Mouse (Mus musculus): ENCODE results near the gene Ppp1r14b. TPM values are rescaled to one million over a fixed set of nuclear protein-coding genes. Genes with fewer than 3 reads are reported as not detected.

Ppp1r14b gene
- polyA plus RNA-seq, 1 experiment from 2014 or later, result 224 TPM

DNA sequence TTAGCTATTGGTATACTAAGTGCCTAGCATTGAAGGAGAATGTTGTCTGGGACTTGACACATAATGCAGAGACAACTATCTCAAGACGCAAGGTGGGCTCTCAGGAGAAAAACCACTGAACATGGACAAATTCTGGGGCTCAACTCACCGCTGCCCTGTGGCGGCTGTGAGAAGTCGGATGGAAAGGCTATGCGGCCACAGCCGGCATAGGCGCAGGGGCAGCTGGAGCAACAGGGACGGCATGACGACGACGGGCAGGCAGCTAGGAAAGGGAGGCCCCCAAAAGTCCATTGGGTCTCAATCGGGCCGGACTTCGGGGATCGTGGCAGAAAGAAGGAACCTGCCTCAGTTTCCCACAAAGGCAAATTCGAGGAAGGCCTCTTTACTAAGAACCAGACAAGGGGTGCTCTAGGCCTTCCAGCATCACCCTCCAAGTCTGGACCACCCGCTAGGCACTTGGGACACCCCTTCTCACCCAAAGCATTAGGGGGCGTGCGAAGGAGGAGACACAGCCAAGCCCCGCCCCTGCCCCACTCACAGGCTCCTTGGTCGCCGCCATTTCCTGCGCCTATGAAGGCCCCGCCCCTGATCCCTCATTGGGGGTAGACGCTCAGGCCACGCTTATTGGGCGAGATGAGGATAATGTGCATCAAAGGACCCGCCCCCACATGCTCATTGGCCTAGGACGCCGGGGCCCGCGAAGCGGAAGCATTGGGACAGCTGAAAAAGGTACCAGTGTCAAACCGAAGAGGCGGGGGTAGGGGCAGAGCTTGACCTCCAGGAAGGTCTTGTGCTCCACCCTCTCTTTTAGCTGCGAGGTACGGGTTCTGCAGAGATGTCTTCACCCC is 17.5 kb downstream of the Ppp1r14b start, which contains the start of gene Dnajc4:
Gene Dnajc4, minus strand, starts transcription at position 562 of the 848 bp plus-strand sequence.
- no peaks in the 10 kb centered on the region for H3K36me3 ChIP-seq (ENCODE audit: insufficient read depth)
- ATAC-seq (ENCODE audit: insufficient read depth), result peak; percentile 92
- H3K4me2 ChIP-seq, result peak within 1 kb of the TSS; percentile 91
- peaks cover 18% of the 10 kb centered on the region for H3K4me1 ChIP-seq (ENCODE audit: insufficient read depth)
- H3K27me3 ChIP-seq (ENCODE audit: insufficient read depth, low read length), result 0 out of 2 replicates have a peak, but pooled peaks cover 2% of the 10 kb centered on the region
- peak within 1 kb of the TSS; percentile 66 for H3K9ac ChIP-seq
- H3K9me3 ChIP-seq (ENCODE audit: low read depth, low read length), result no peaks in the 10 kb centered on the region
- H3K4me3 ChIP-seq (ENCODE audit: low read depth, low read length), result peak within 1 kb of the TSS; percentile 58
- 1% methylated on average over 37 of the region's 37 CpGs for WGBS
- TF ChIP-seq CTCF (IDR thresholded peaks at IDR 0.05; ENCODE audit: low read depth), result peak; percentile 33
- DNase-seq, result peak; percentile 99
- peak within 1 kb of the TSS; percentile 69; the same call in 1 of the 2 replicates for H3K27ac ChIP-seq (ENCODE audit: low read depth)

DNA sequence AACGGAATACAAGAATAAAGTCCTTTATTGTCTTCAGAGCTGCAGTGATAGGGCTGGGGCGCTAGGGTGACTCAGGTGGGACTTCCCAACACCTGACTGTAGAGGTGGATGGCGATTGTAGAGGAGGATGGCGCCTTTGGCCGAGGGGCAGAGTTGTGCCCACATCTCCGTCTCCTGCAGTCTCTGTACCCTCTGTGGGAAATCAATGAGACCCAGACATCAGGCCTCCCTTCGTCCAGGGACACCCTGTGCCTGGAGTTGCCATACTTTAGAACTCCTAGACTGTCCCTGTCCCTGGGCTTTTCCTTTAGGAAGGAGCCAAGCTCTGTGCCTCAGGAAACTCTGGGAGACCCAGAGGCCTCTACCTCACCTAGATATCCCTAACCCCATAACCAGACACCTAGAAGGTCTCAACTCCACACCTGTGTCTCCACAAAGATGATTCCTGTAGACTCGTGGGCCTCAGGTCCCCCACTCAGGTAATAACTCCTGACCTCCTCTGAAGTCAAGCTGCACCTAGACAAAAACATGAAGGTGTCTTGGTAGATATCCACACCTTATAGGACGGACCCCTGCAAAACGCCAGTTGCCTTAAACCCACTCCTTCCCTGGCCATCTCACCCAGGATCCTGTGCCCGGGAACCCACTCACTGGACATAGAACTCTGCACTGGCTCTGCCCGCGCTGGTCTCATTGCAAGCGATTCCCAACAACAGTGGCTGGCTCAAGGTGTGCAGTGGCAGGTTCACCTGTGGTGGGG is 18.4 kb downstream of the Ppp1r14b start:
- peak overlapping the region; percentile 69; the same call in 1 of the 2 replicates for H3K27ac ChIP-seq (ENCODE audit: low read depth)
- WGBS, result 58% methylated on average over 14 of the region's 14 CpGs
- H3K9ac ChIP-seq, result peak overlapping the region; percentile 54

DNA sequence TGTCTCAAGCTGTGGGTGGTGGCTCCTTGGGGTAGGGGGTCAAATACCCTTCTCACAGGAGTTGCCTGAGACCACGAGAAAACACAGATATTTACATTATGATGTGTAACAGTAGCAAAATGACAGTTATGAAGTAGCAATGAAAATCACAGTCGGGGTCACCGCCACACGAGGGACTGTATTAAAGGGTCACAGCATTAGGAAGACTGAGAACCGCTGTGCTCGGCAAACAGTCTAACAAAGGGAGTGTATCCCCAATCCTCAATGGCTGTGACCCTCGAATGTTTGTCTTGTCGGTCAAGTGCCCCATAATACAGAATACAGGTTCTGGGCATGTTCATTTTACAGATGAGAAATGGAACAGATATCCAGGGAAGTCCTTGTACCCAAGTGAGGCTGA is 19.2 kb downstream of the Ppp1r14b start:
- H3K27me3 ChIP-seq (ENCODE audit: insufficient read depth, low read length), result 0 out of 2 replicates have a peak, but pooled peaks cover 2% of the 10 kb centered on the region
- no peak overlapping the region for H3K4me3 ChIP-seq (ENCODE audit: low read depth, low read length)
- H3K36me3 ChIP-seq (ENCODE audit: insufficient read depth), result peaks cover 6% of the 10 kb centered on the region
- ATAC-seq (ENCODE audit: insufficient read depth) (no peak), DNase-seq (no peak)
- WGBS, result 65% methylated on average over 8 of the region's 8 CpGs
- peaks cover 18% of the 10 kb centered on the region for H3K4me1 ChIP-seq (ENCODE audit: insufficient read depth)
- H3K4me2 ChIP-seq, result no peak overlapping the region
- H3K27ac ChIP-seq (ENCODE audit: low read depth), result no peak overlapping the region
- no peak overlapping the region for H3K9ac ChIP-seq
- TF ChIP-seq CTCF (IDR thresholded peaks at IDR 0.05; ENCODE audit: low read depth), result no peak
- H3K9me3 ChIP-seq (ENCODE audit: low read depth, low read length), result no peaks in the 10 kb centered on the region

More for the DNA sequence above, 18.4 kb downstream of the Ppp1r14b start:
- Histone ChIP-seq H3K36me3 (ENCODE audit: insufficient read depth) (no peaks in the 10 kb centered on the region), H3K4me2 (peak overlapping the region; percentile 91), H3K4me1 (ENCODE audit: insufficient read depth) (peaks cover 18% of the 10 kb centered on the region), H3K9me3 (ENCODE audit: low read depth, low read length) (no peaks in the 10 kb centered on the region), H3K4me3 (ENCODE audit: low read depth, low read length) (peak overlapping the region; percentile 58), H3K27me3 (ENCODE audit: insufficient read depth, low read length) (0 out of 2 replicates have a peak, but pooled peaks cover 2% of the 10 kb centered on the region)
- ATAC-seq (ENCODE audit: insufficient read depth) (no peak), DNase-seq (no peak)
- TF ChIP-seq CTCF (IDR thresholded peaks at IDR 0.05; ENCODE audit: low read depth), result peak; percentile 15; the same call in 1 of the 2 replicates

DNA sequence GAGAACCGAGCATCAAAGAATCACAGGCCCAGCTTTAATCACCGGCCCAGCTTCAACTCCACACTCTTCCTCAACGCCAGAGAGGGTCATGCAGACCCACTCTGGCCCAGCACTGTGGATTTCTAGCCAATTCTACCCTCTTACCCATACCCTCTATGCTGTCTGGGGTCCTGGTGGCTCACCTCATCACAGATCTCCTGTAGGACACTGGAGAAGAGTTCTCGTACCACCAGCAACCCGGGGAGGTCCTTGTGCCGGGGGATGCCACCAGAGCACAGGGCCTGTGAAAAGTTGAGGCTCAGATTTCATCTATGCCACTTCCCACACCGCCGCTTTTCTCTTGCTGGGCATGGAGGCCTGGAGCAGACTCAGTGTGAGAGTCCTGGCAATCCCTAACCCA is 19.7 kb downstream of the Ppp1r14b start:
- H3K9me3 ChIP-seq (ENCODE audit: low read depth, low read length), result no peaks in the 10 kb centered on the region
- 0 out of 2 replicates have a peak, but pooled peaks cover 2% of the 10 kb centered on the region for H3K27me3 ChIP-seq (ENCODE audit: insufficient read depth, low read length)
- peaks cover 11% of the 10 kb centered on the region for H3K36me3 ChIP-seq (ENCODE audit: insufficient read depth)
- no peak overlapping the region for H3K27ac ChIP-seq (ENCODE audit: low read depth)
- H3K9ac ChIP-seq, result no peak overlapping the region
- no peak for DNase-seq
- peak overlapping the region; percentile 92; the same call in 1 of the 2 replicates for H3K4me2 ChIP-seq
- H3K4me1 ChIP-seq (ENCODE audit: insufficient read depth), result peaks cover 18% of the 10 kb centered on the region
- no peak overlapping the region for H3K4me3 ChIP-seq (ENCODE audit: low read depth, low read length)
- no peak for ATAC-seq (ENCODE audit: insufficient read depth)
- 77% methylated on average over 8 of the region's 8 CpGs for WGBS
- no peak for TF ChIP-seq CTCF (IDR thresholded peaks at IDR 0.05; ENCODE audit: low read depth)

DNA sequence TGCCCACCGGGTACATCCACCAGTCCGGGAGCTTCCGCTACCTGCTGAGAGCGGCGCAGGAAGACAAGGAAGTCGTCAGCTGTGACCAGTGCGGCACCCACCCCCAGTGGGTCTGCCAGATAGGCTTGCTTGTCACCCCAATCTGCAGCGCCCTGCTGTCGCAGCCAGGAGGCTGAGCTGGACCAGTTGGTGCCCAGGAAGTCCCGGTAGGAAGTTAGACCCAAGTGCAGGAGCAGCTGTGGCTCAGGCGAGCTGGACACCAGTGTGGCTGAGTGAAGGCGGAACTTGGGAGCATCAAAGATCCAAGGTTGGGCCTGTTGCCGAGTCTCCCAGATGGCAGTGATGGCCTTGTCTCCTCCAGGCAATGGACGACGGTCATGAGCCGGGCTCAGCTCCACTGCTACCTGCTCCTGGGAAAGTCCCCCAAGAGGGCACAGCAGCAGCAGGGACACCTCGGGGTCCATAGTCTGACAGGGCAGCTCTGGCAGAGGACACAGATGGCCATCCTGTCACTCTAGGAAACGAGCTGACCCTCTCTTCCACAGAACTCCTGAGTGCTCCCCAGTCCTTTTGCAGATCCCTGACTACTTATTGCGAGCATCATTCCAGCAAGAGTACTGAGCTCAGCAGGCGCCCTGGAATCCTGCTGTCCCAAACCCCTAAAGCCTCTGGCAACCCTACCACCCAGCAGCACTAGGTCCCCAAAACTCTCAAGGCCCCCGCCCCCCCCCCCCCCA is 20.7 kb downstream of the Ppp1r14b start:
- Histone ChIP-seq H3K9ac (peak overlapping the region; percentile 68), H3K4me2 (peak overlapping the region; percentile 92), H3K36me3 (ENCODE audit: insufficient read depth) (peaks cover 20% of the 10 kb centered on the region), H3K9me3 (ENCODE audit: low read depth, low read length) (no peaks in the 10 kb centered on the region), H3K27ac (ENCODE audit: low read depth) (no peak overlapping the region), H3K4me1 (ENCODE audit: insufficient read depth) (peaks cover 18% of the 10 kb centered on the region), H3K27me3 (ENCODE audit: insufficient read depth, low read length) (0 out of 2 replicates have a peak, but pooled peaks cover 2% of the 10 kb centered on the region), H3K4me3 (ENCODE audit: low read depth, low read length) (peak overlapping the region; percentile 55)
- DNase-seq (no peak), ATAC-seq (ENCODE audit: insufficient read depth) (no peak)
- 39% methylated on average over 20 of the region's 21 CpGs for WGBS
- TF ChIP-seq CTCF (IDR thresholded peaks at IDR 0.05; ENCODE audit: low read depth), result no peak

DNA sequence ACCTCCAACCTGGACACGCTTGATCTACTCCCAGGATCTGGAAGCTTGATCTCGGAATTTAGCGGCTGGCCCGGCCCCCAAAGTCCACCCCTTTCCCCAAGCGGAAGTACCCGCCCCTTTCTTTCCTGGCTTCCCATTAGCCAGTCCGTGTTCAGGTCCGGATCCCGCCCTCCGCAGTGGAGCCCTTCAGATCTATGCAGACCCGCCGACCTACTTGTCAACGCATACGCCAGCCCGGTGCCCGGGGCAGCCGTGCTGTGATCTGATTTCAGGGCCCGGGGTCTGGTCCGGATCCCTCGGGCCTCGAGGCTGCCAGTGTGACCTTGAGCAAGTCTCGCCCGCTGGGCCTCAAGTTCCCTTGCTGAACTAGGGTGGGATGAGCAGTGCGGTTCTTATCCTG is 21.2 kb downstream of the Ppp1r14b start, which contains the start of the genes Nudt22 and Trpt1:
Gene Nudt22, minus strand, starts transcription at position 112 of the 400 bp plus-strand sequence.
Gene Trpt1, plus strand, starts transcription at position 126 of the 400 bp plus-strand sequence.
- Histone ChIP-seq H3K9me3 (ENCODE audit: low read depth, low read length) (no peaks in the 10 kb centered on the region), H3K4me3 (ENCODE audit: low read depth, low read length) (peak within 1 kb of the TSS; percentile 55), H3K4me1 (ENCODE audit: insufficient read depth) (peaks cover 18% of the 10 kb centered on the region), H3K4me2 (peak within 1 kb of the TSS; percentile 92), H3K9ac (peak within 1 kb of the TSS; percentile 68), H3K27me3 (ENCODE audit: insufficient read depth, low read length) (0 out of 2 replicates have a peak, but pooled peaks cover 2% of the 10 kb centered on the region), H3K27ac (ENCODE audit: low read depth) (peak within 1 kb of the TSS; percentile 61), H3K36me3 (ENCODE audit: insufficient read depth) (peaks cover 21% of the 10 kb centered on the region)
- TF ChIP-seq CTCF (IDR thresholded peaks at IDR 0.05; ENCODE audit: low read depth), result no peak
- peak; percentile 94 for DNase-seq
- ATAC-seq (ENCODE audit: insufficient read depth), result peak; percentile 81
- 1% methylated on average over 24 of the region's 24 CpGs for WGBS

All from lung, embryonic 14.5 days (tissue).